ENCODE assay signal across 12 mouse cellular contexts in the genomic region with DNA sequence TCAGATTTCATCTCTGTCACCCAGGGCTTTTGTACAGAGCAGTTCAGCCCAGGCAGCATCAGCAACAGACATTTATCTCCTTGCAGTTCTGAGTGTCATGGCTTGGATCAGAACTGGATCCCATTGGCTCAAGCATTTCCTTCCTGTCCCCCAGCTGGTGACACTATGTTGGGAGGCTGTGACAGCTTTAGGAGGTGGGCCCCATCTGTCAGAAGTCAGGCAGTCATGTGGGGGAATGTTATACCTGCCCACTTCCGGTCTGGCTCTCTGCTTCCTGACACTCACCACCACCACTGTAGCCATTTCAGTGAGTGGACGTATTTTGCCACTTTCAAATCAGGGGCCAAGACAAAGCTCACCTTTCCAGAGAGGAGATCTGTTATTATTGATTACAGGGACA. TPM values are rescaled to one million over a fixed set of nuclear protein-coding genes. Genes with fewer than 3 reads are reported as not detected.
DNase-seq lines count a peak whose midpoint lies in the region.
"Had no signal": no experiment of that assay in that cellular context is flagged by ENCODE, and none has a peak within 500 bp of the region (broad histone marks: within the 10 kb centered on the region; RNA-seq: fewer than 3 reads in every experiment).

No protein-coding gene starts in this region.

- peak; percentile 38 for DNase-seq in T-cell, adult 2 months (ENCODE audit: low spot score)
- peak; percentile 27 for DNase-seq in induced T-regulatory cell, adult 2 months (ENCODE audit: low read depth)
- DNase-seq in kidney, postnatal 36 days = peak; percentile 33
- DNase-seq in thymus, postnatal 10 days (ENCODE audit: low spot score in 2 of 2) = peak; percentile 16 to 20
- DNase-seq in heart, adult 11 months = no peak
- no peak for DNase-seq in urinary bladder, postnatal 14 days (ENCODE audit: low spot score)
- DNase-seq in adrenal gland, postnatal 25 days = no peak
- DNase-seq: cerebellum, adult 18-20 months; lung, adult 18-20 months; spleen, adult 18-20 months had no signal

RNA-seq across cellular contexts. Expression of a gene that starts 13.9 kb away (rescaled TPM):
- total RNA-seq in adrenal gland, postnatal 25 days (2021) = 0.48 and 1.4 TPM in 2 replicates
- total RNA-seq: ES-E14; left cerebral cortex, adult 2 months had no signal

RNA-seq across cellular contexts. Expression of a gene that starts 28.4 kb away (rescaled TPM):
- total RNA-seq in adrenal gland, postnatal 25 days (2021) = 3.7 and 5.3 TPM in 2 replicates
- total RNA-seq: ES-E14 had no signal

RNA-seq across cellular contexts. Expression of a gene that starts 55.6 kb away (rescaled TPM):
- 65.3 and 87.6 TPM in 2 replicates for total RNA-seq in adrenal gland, postnatal 25 days (2021)

Comparison
In these comparisons a context has a peak if more than half of its experiments do, and no peak if none do; other contexts are left out.
1. DNase-seq: peak in T-cell, adult 2 months (single experiment), induced T-regulatory cell, adult 2 months (single experiment), kidney, postnatal 36 days (2 of 2) and thymus, postnatal 10 days (2 of 2); none in heart, adult 11 months (single experiment), urinary bladder, postnatal 14 days (single experiment) and adrenal gland, postnatal 25 days (single experiment).